Mouse (Mus musculus) G1E (cell line): ENCODE results near the gene Aph1b.

Experiments used
- CTCF ChIP-seq: IDR thresholded peaks from 2 replicates; pipeline ENCODE4 v1.5.1; 2012; ENCODE audit warnings: low read depth, low read length, inconsistent platforms, mixed read lengths
- GATA1 ChIP-seq: IDR thresholded peaks from 2 replicates; pipeline ENCODE4 v1.6.1; 2012; ENCODE audit warnings: borderline replicate concordance, low read length, inconsistent platforms, mixed read lengths

GRCm38 (mm10) chr9:66820996-66821395 lies 25.7 kb upstream of the Aph1b start:
- TF ChIP-seq CTCF (no peak), GATA1 (no peak)
